Mouse (Mus musculus) E14TG2a.4 (cell line): ENCODE data around the gene Ccdc36.

Source experiments
- CTCF ChIP-seq: conservative IDR thresholded peaks from 2 replicates; pipeline ENCODE4 v1.5.1; 2014; ENCODE audit warnings: low read length
- NANOG ChIP-seq: IDR thresholded peaks from 2 replicates; pipeline ENCODE4 v1.6.1; 2014; ENCODE audit warnings: borderline replicate concordance, low read length, mixed read lengths
- POU5F1 ChIP-seq: IDR thresholded peaks from 2 replicates; pipeline ENCODE4 v1.6.1; 2014; ENCODE audit warnings: low read length, borderline replicate concordance

- TF ChIP-seq CTCF (no peak), NANOG (no peak), POU5F1 (no peak)
Observed at GRCm38 (mm10) chr9:108412221-108412620, 16.1 kb downstream of the Ccdc36 start.
